Mouse (Mus musculus) forebrain, embryonic 14.5 days (tissue): Measurements from ENCODE around the gene Igfbp6. TPM values are rescaled to one million over a fixed set of nuclear protein-coding genes. Genes with fewer than 3 reads are reported as not detected.

Experiments used
- ATAC-seq: fragments of 200-750 bp; cut with Nextera tagmentation; 2 replicates; pipeline ENCODE4 v1.8.0; 2017; ENCODE audit warnings: mild to moderate bottlenecking, moderate library complexity
- DNase-seq: peaks from one replicate; pipeline ENCODE4 v3.0.0-alpha.2; 2015; ENCODE audit warnings: low spot score
- H3K27ac ChIP-seq: fragments of 300-500 bp; sonication (generic); 2 replicates; pipeline ENCODE4 v1.5.1; 2014; ENCODE audit warnings: low read depth, mild to moderate bottlenecking, control low read depth, low read length, moderate library complexity
- H3K27me3 ChIP-seq: fragments of 300-500 bp; sonication (generic); replicated peaks from 2 replicates; pipeline ENCODE4 v1.6.1; 2014; ENCODE audit warnings: low read length, control low read depth, mixed read lengths; ENCODE audit not compliant: control insufficient read depth, insufficient read depth
- H3K36me3 ChIP-seq: fragments of 300-500 bp; sonication (generic); 2 replicates; pipeline ENCODE4 v1.6.1; 2014; ENCODE audit warnings: low read length, control low read depth; ENCODE audit not compliant: control insufficient read depth, insufficient read depth
- H3K4me1 ChIP-seq: fragments of 300-500 bp; sonication (generic); 2 replicates; pipeline ENCODE4 v1.6.1; 2014; ENCODE audit warnings: antibody characterized with exemption, low read length, control low read depth; ENCODE audit not compliant: control insufficient read depth, insufficient read depth
- H3K4me2 ChIP-seq: fragments of 300-500 bp; sonication (generic); 2 replicates; pipeline ENCODE4 v1.6.1; 2014; ENCODE audit warnings: mild to moderate bottlenecking, control low read depth, low read length
- H3K4me3 ChIP-seq: fragments of 300-500 bp; sonication (generic); 2 replicates; pipeline ENCODE4 v1.5.1; 2014; ENCODE audit warnings: low read depth, low read length, control low read depth
- H3K9ac ChIP-seq: fragments of 300-500 bp; sonication (generic); 2 replicates; pipeline ENCODE4 v1.6.1; 2014; ENCODE audit warnings: mild to moderate bottlenecking, low read length, control low read depth, moderate library complexity
- H3K9me3 ChIP-seq: fragments of 300-500 bp; sonication (generic); replicated peaks from 2 replicates; pipeline ENCODE4 v1.6.1; 2016; ENCODE audit warnings: low read length, control low read depth, mixed read lengths; ENCODE audit not compliant: control insufficient read depth
- WGBS: fragments of 180-500 bp; shearing (Covaris S2); extraction: QIAGEN DNeasy Blood & Tissue Kit; methylation state at CpG from one replicate; pipeline ENCODE4 v1.1.7; 2014; 5-methylcytosine and 5-hydroxymethylcytosine counted together
- polyA plus RNA-seq: library from polyadenylated mRNA; unstranded; fragments of >200 nt; fragmentation: Nextera tagmentation; extraction: Ambion mirVana; gene quantifications from 2 replicates; pipeline ENCODE4 v1.2.1, GENCODE M21; 2014

The Igfbp6 gene
- polyA plus RNA-seq, 1 experiment from 2014 or later, result 1.3 TPM

GRCm38 (mm10) chr15:102126303-102126702 lies 17.9 kb upstream of the Igfbp6 start:
- Histone ChIP-seq H3K27ac (no peak overlapping the region), H3K9me3 (no peaks in the 10 kb centered on the region), H3K27me3 (no peaks in the 10 kb centered on the region), H3K36me3 (peaks cover 83% of the 10 kb centered on the region), H3K9ac (no peak overlapping the region), H3K4me1 (no peaks in the 10 kb centered on the region), H3K4me2 (no peak overlapping the region), H3K4me3 (no peak overlapping the region)
- DNase-seq, result no peak
- no peak for ATAC-seq
- WGBS, result 82% methylated on average over 2 of the region's 2 CpGs

- DNase-seq, result no peak
- Histone ChIP-seq H3K9me3 (no peaks in the 10 kb centered on the region), H3K4me3 (no peak overlapping the region), H3K4me2 (no peak overlapping the region), H3K9ac (no peak overlapping the region), H3K4me1 (peaks cover 13% of the 10 kb centered on the region), H3K27me3 (no peaks in the 10 kb centered on the region), H3K36me3 (peaks cover 50% of the 10 kb centered on the region), H3K27ac (no peak overlapping the region)
- WGBS, result 95% methylated on average over 9 of the region's 9 CpGs
- ATAC-seq, result no peak
These were observed 10.8 kb upstream of the Igfbp6 start for GRCm38 (mm10) chr15:102133314-102133713.

GRCm38 (mm10) chr15:102134709-102135108 lies 9.5 kb upstream of the Igfbp6 start:
- WGBS, result 94% methylated on average over 2 of the region's 2 CpGs
- no peak for DNase-seq
- no peaks in the 10 kb centered on the region for H3K27me3 ChIP-seq
- H3K36me3 ChIP-seq, result peaks cover 37% of the 10 kb centered on the region
- peak overlapping the region; percentile 77; the same call in 1 of the 2 replicates for H3K4me3 ChIP-seq
- no peak overlapping the region for H3K27ac ChIP-seq
- no peak for ATAC-seq
- H3K4me1 ChIP-seq, result peaks cover 13% of the 10 kb centered on the region
- H3K4me2 ChIP-seq, result peak overlapping the region; percentile 77
- peak overlapping the region; percentile 90; the same call in 1 of the 2 replicates for H3K9ac ChIP-seq
- H3K9me3 ChIP-seq, result no peaks in the 10 kb centered on the region

- DNase-seq (peak; percentile 37), ATAC-seq (peak; percentile 69)
- H3K4me2 ChIP-seq, result peak overlapping the region; percentile 77
- peak overlapping the region; percentile 90 for H3K9ac ChIP-seq
- WGBS, result 3% methylated on average over 33 of the region's 35 CpGs
- H3K27me3 ChIP-seq, result no peaks in the 10 kb centered on the region
- peak overlapping the region; percentile 77 for H3K4me3 ChIP-seq
- H3K4me1 ChIP-seq, result peaks cover 13% of the 10 kb centered on the region
- no peaks in the 10 kb centered on the region for H3K9me3 ChIP-seq
- H3K27ac ChIP-seq, result peak overlapping the region; percentile 75
- H3K36me3 ChIP-seq, result peaks cover 28% of the 10 kb centered on the region
These were observed 8.5 kb upstream of the Igfbp6 start for GRCm38 (mm10) chr15:102135522-102136128.

GRCm38 (mm10) chr15:102136129-102136758 lies 7.9 kb upstream of the Igfbp6 start, which contains the start of gene Spryd3:
TSS of gene Spryd3 (minus strand) at chr15:102136234.
- H3K27me3 ChIP-seq, result no peaks in the 10 kb centered on the region
- peak within 1 kb of the TSS; percentile 90 for H3K9ac ChIP-seq
- ATAC-seq, result peak; percentile 100
- H3K9me3 ChIP-seq, result no peaks in the 10 kb centered on the region
- peak within 1 kb of the TSS; percentile 75 for H3K27ac ChIP-seq
- H3K4me3 ChIP-seq, result peak within 1 kb of the TSS; percentile 77
- 1% methylated on average over 50 of the region's 50 CpGs for WGBS
- peak within 1 kb of the TSS; percentile 79 for H3K4me2 ChIP-seq
- peaks cover 22% of the 10 kb centered on the region for H3K36me3 ChIP-seq
- DNase-seq, result peak; percentile 97
- peaks cover 13% of the 10 kb centered on the region for H3K4me1 ChIP-seq

GRCm38 (mm10) chr15:102141120-102141519 lies 3.0 kb upstream of the Igfbp6 start:
- Histone ChIP-seq H3K27ac (no peak overlapping the region), H3K36me3 (no peaks in the 10 kb centered on the region), H3K9ac (no peak overlapping the region), H3K4me3 (no peak overlapping the region), H3K9me3 (no peaks in the 10 kb centered on the region), H3K4me2 (no peak overlapping the region), H3K27me3 (peaks cover 25% of the 10 kb centered on the region), H3K4me1 (peaks cover 7% of the 10 kb centered on the region)
- WGBS, result 91% methylated on average over 5 of the region's 5 CpGs
- ATAC-seq (no peak), DNase-seq (no peak)

GRCm38 (mm10) chr15:102142914-102143912 lies 949 bp upstream of the Igfbp6 start:
- Histone ChIP-seq H3K4me2 (no peak overlapping the region), H3K4me3 (no peak overlapping the region), H3K4me1 (no peaks in the 10 kb centered on the region), H3K9me3 (no peaks in the 10 kb centered on the region), H3K9ac (no peak overlapping the region), H3K27ac (no peak overlapping the region), H3K36me3 (no peaks in the 10 kb centered on the region), H3K27me3 (peaks cover 25% of the 10 kb centered on the region)
- DNase-seq, result no peak
- no peak for ATAC-seq
- WGBS, result 55% methylated on average over 23 of the region's 23 CpGs

GRCm38 (mm10) chr15:102144726-102145125 lies 564 bp downstream of the Igfbp6 start:
- no peak overlapping the region for H3K4me3 ChIP-seq
- 12% methylated on average over 19 of the region's 19 CpGs for WGBS

More at GRCm38 (mm10) chr15:102144726-102145125, 564 bp downstream of the Igfbp6 start:
- Histone ChIP-seq H3K4me2 (peak overlapping the region; percentile 17), H3K27ac (no peak overlapping the region), H3K36me3 (no peaks in the 10 kb centered on the region), H3K27me3 (peaks cover 25% of the 10 kb centered on the region), H3K4me1 (no peaks in the 10 kb centered on the region), H3K9ac (0 out of 2 replicates have a peak overlapping the region, but pooled peaks have one; percentile 10), H3K9me3 (no peaks in the 10 kb centered on the region)
- ATAC-seq (no peak), DNase-seq (no peak)
